Mouse (Mus musculus) testis, adult 2 months (tissue): Measurements from ENCODE around the gene Galnt5.

Experiments
- CTCF ChIP-seq: fragments of 200-500 bp; IDR thresholded peaks from 2 replicates; pipeline ENCODE4 v1.5.1; 2012; ENCODE audit warnings: low read depth, mild to moderate bottlenecking, inconsistent platforms, low read length, moderate library complexity; ENCODE audit not compliant: control insufficient read depth, insufficient read depth, insufficient replicate concordance
- POLR2A ChIP-seq: fragments of 200-500 bp; IDR thresholded peaks from 2 replicates; pipeline ENCODE4 v1.6.1; 2012; ENCODE audit warnings: low read depth, mild to moderate bottlenecking, inconsistent platforms, low read length, moderate library complexity; ENCODE audit not compliant: control insufficient read depth

DNA sequence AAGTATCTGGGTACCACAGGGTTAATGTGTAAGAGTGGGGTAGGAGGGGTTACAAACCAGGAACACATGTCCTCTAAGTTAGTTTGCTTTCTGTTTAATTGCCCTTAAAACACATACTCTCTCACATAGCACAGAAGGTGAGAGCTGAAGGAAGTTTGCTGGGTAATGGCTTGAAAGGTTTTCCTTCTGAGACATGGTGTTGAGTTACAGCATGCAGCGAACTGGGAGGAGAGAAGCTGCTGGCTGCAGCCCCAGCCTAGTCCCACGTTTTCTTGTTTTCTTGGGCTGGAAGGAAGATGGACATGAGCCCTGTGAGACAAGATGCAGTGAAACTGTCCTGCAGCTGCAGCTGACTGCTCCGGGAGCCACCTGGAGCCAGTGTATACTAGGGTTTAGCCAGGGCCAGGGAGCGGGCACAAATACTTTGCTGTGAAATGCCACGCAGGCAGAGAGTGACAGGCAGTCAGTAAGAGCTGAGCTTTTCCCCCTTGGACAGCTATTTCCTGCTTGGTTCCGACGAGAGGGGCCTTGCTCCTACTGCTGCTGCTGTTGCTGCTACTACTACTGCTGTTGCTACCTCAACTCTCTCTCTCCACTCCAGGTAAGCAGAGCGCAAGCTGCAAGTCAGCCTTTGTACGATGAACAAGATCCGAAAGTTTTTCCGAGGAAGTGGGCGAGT is at the start of gene Galnt5:
- TF ChIP-seq POLR2A: no peak
- no peak for TF ChIP-seq CTCF
